Mouse (Mus musculus) MEL (cell line): ENCODE data around the gene Ugt2a3.

Source experiments
- CTCF ChIP-seq, 3 experiments: IDR thresholded peaks in 2 of 3; conservative IDR thresholded peaks in 1 of 3; 2 replicates each; pipeline ENCODE4 v1.5.1; 2011 to 2012; ENCODE audit warnings: low read length in 3 of 3, low read depth in 2 of 3, mild to moderate bottlenecking in 2 of 3, improper control_type of control experiment in 1 of 3, inconsistent platforms in 1 of 3, mixed read lengths in 1 of 3, moderate library complexity in 1 of 3; ENCODE audit not compliant: control insufficient read depth in 1 of 3, insufficient read depth in 1 of 3, poor library complexity in 1 of 3, severe bottlenecking in 1 of 3
- GATA1 ChIP-seq: IDR thresholded peaks from 2 replicates; pipeline ENCODE4 v1.6.1; 2011; ENCODE audit warnings: low read depth, low read length, improper control_type of control experiment
- POLR2AphosphoS5 ChIP-seq: IDR thresholded peaks from 2 replicates; pipeline ENCODE4 v1.6.1; 2012; ENCODE audit warnings: low read depth, borderline replicate concordance, mild to moderate bottlenecking, inconsistent platforms, low read length, moderate library complexity, mixed read lengths
- SMC3 ChIP-seq: IDR thresholded peaks from 2 replicates; pipeline ENCODE4 v1.6.1; 2011; ENCODE audit warnings: low read depth, low read length, improper control_type of control experiment
- USF2 ChIP-seq, 2 experiments: IDR thresholded peaks; 2 replicates each; pipeline ENCODE4 v1.6.1; 2011 to 2012; ENCODE audit warnings: improper control_type of control experiment in 2 of 2, low read length in 2 of 2, borderline replicate concordance in 1 of 2, inconsistent platforms in 1 of 2, low read depth in 1 of 2, mild to moderate bottlenecking in 1 of 2; ENCODE audit not compliant: insufficient read depth in 1 of 2

DNA sequence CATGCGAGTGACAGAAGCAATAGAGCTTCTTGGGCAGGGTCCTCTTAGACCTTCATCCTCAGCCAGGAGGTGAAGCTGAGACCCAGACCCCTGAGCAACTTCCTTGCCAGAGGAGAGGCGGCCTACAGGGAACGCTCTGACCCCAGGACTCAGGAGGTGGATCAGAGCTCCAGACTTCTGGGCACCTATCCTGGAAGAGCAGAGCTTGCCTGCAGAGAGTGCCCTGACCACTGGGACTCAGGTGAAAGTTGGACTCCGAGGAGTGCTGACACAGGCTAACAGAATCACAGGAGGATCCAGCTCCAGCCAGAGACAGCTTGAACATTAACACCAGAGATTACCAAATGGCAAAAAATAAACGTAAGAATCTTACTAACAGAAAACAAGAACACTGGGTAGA lies 3.5 kb upstream of the Ugt2a3 start:
- TF ChIP-seq POLR2AphosphoS5 = no peak
- no peak for TF ChIP-seq CTCF (IDR thresholded peaks at IDR 0.05 in 2 of 3, conservative IDR thresholded peaks at IDR 0.05 in 1 of 3; ENCODE audit: control insufficient read depth in 1 of 3, insufficient read depth in 1 of 3, low read depth in 2 of 3, low read length in 3 of 3, poor library complexity in 1 of 3, severe bottlenecking in 1 of 3)
- no peak for TF ChIP-seq SMC3
- TF ChIP-seq GATA1 = no peak
- no peak for TF ChIP-seq USF2 (IDR thresholded peaks at IDR 0.05; ENCODE audit: borderline replicate concordance in 1 of 2, insufficient read depth in 1 of 2, low read depth in 1 of 2, low read length in 2 of 2)
